Mouse (Mus musculus) layer of hippocampus, adult 11-12 months (tissue): ENCODE measurements around the gene Dazap1.

ENCODE experiments used
- DNase-seq: peaks from one replicate; pipeline ENCODE4 v3.0.0; 2022; ENCODE audit warnings: low spot score

Dazap1 gene

GRCm38 (mm10) chr10:80323261-80324119 is 62.2 kb downstream of the Dazap1 start:
- no peak for DNase-seq

GRCm38 (mm10) chr10:80324120-80325037 is 63.1 kb downstream of the Dazap1 start:
- no peak for DNase-seq

- DNase-seq: no peak
Measured at GRCm38 (mm10) chr10:80325045-80325444, 63.8 kb downstream of the Dazap1 start.

GRCm38 (mm10) chr10:80329273-80330081 is 68.2 kb downstream of the Dazap1 start, which contains the start of the genes Pcsk4 and Reep6:
Pcsk4 (minus strand) TSS chr10:80329498.
Reep6 (plus strand) TSS chr10:80329953.
- DNase-seq: peak; percentile 96

- DNase-seq: no peak
Measured at GRCm38 (mm10) chr10:80330084-80330483, 68.8 kb downstream of the Dazap1 start.

GRCm38 (mm10) chr10:80330888-80331287 is 69.6 kb downstream of the Dazap1 start:
- no peak for DNase-seq

GRCm38 (mm10) chr10:80331636-80332524 is 70.6 kb downstream of the Dazap1 start:
- no peak for DNase-seq

- no peak for DNase-seq
Measured at GRCm38 (mm10) chr10:80332525-80332989, 71.3 kb downstream of the Dazap1 start.

GRCm38 (mm10) chr10:80336263-80336662 is 75.0 kb downstream of the Dazap1 start:
- no peak for DNase-seq
